Mouse (Mus musculus) G1E-ER4 (cell line): Measurements from ENCODE around the gene Klf7. TPM values are rescaled to one million over a fixed set of nuclear protein-coding genes. Genes with fewer than 3 reads are reported as not detected.

Source experiments
- GATA1 ChIP-seq: IDR thresholded peaks from one replicate; pipeline ENCODE4 v1.8.0; 2012; ENCODE audit warnings: low read length, inconsistent platforms
- polyA plus RNA-seq: library from polyadenylated mRNA; stranded (reverse); fragments of >175 nt; gene quantifications from 2 replicates; pipeline ENCODE4 v1.2.3, GENCODE M21; 2012

The Klf7 gene
- polyA plus RNA-seq, 1 experiment: not detected

DNA sequence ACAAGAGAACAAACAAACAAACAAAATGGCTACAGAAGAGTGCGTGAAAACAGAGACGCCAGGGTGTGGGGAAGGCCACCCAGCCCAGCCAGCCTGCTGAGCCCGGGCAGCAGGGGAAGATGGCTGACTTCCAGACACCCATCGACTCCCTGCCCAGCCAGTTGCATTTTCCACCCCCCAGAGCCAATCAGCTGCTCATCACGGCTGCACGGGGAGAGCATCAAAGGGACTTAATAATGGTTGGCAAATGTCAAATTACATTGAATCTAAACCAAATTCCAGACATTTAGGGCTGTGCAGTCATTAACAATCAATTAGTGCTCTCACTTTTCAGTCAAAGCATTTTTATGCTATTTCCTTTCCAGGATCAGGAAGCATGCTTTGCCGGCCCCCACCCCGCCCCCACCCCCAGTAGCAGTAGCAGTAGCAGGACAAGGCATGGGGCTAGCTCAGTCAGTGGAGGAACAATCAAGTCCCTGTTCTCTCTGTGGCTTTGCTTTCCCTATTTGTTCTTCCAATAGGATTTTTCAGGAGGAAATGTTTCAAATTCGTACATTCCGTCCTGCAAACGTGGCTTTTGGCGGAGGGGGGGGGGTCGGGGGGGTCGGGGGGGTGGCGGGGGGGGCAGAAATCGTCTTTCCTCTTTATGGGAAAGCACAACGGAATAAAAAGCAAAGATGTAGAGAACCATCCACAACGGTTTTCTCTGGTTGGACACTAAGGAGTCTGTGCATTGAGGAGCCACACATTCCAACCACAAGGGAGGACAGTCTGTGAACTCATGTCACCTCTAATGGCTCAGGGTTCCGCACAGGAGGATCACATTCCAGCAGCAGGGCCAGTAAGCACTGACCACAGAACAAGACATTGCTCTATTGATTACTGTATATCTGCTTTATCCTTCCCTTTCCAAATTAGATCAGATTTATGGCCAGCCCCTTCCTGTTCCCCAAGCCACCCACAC is 101.1 kb downstream of the Klf7 start:
- TF ChIP-seq GATA1: no peak

DNA sequence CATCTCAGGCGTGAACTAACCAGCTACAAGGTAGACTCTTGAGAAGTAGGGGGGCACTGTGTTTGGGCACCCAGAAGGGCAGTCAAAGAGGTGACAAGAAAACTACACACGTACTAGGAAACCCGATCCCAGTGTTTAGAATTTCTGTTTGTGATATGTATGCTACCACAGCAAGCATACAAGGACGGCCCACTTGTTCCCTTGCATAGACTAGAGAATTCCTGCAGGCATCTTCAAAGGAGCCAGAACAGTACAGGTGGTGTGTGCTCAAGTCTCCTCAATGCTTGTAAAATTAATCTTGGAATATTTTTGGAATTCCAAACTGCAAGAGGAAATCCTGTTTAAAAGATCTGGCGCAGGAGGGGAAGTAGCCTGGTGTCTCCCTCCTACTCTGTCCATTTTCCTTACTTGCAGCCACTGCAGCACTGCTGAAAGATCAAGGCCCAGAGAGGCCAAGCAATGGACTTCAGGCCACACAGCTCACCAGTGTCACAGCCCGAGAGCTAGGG is 102.9 kb downstream of the Klf7 start:
- no peak for TF ChIP-seq GATA1

DNA sequence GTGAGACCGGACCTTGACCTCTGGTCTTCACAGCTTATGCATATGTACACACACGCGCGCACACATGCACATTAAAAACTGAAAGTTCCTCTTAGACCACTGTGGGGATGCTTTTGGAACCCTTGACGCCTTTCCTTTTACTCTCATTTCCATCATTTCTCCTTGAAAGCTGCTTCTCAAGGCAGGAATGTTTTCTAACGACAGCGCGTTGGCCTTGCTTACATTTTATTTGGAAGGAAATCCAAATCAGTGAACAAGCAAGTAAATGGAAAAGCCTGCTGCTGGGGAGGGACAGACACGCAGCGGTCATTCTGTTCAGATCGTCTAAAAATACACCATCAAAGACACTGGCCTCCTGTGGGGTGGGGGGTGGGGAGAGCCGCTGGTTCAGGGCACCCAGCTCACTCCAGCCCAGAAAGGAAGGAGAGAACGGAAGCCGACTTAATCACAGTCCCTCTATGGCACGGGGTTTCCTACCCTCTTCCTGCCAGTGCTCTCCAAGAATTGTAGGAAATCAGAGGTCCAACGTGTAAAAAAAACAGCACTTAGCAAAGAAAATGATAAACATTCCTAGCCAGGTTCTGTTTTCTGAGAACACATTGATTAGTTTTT is 103.5 kb downstream of the Klf7 start:
- no peak for TF ChIP-seq GATA1

DNA sequence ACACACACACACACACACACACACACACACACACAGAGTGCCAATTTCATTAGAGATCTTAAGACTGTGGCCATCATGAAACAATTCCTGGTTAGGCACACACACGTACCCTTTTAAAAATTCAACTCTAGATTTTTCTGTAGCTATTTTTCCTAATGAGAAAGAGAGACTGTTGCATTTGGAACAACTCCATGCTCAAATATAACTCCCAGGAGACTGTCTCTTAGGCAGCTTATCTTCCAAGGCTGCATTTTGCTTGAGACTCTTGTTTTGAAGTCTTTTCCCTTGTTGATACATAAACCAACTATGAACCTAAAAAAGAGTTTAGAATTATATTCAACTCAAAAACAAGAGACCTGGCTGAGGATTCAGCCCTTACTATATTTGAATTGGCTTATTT is 108.0 kb downstream of the Klf7 start:
- TF ChIP-seq GATA1: no peak

DNA sequence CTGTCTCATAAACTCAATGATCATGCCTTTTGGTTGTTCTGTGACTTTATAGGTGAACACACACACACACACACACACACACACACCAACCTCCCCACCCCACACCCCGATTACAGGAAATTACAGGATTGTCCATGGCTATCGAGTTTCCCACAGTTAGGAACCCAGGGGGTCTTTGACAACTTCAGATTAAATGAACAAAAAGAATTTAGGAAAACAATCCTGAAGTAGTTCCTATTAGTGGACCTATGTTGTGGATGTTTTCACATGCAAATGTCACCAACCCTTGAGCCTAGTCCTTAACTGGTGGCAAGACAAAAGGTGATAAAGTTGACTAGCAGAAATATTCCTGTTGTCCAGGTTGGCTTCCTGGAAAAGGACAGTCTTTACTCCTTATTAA is 113.1 kb downstream of the Klf7 start:
- TF ChIP-seq GATA1: no peak

DNA sequence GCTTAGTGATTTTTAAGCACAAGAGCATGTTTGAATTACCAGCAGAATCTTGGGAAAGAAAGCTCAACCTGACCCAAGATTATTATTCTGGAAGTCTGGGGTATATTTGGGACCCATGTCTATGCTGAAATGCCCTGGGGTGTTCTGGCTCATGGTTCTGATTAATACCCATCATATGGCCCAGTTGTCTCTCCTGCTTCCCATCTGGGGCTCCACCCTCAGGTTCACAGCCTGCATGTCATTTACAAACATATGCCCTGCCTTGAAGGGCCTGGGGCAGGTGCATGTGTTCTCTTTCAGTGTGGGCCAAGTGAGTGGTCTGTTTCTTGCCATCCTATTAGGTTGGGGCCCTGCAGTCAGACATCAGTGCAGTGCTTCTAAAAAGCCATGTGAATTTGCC is 114.1 kb downstream of the Klf7 start:
- no peak for TF ChIP-seq GATA1

DNA sequence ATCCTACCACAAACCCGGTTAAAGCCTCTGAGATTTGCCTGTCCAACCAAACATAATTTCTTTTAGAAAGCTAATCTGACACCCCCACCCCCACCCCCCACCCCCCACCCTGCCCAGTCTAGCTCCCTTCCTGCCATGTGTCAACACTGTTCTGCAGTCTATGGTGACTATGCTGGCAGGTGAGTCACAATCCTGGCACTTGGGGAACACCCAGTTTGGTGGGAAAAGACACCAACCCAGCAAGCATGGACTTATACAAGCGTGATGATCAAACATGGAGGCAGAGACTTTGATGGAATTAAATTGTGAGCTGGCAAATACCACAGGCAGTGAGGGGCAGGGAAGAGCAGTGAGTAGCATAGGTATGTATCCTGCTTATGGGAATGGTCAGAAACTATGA is 116.9 kb downstream of the Klf7 start:
- TF ChIP-seq GATA1: no peak

DNA sequence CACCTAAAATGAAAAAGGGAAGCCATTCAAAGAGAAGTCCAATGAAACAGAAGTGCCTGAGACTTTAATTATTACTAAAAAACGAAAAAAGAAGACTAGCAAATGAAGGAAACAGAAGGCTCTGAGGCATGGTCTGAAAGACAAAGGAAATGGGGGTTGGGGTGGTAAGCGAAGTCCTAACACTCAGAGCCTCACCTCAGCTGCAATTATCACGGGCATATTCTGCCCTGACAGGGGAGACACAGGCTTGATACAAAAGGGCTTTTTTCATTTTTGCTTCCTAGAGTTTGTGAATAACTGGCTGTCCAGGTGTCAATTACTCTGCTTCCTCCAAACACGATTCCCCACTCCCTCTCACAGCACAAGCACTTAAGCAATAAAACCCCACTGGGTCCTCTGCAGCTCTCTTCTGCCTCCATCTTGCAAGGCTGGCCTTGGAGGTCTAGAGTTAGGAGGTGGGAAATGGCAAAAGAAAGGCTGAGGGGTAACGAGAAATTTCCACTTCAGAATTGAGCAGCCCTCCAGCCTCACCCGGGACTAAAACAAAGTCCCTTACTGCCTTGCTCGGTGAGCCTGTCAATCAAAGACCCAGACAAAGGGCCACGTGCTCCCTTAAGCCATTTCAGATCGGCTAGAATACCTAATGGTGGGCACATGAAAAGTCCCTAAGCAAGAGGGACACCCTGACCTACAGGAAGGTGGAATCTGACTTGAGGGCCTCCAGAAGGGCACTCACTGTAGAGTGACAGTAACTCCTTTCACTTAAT is 118.4 kb downstream of the Klf7 start:
- TF ChIP-seq GATA1: no peak

DNA sequence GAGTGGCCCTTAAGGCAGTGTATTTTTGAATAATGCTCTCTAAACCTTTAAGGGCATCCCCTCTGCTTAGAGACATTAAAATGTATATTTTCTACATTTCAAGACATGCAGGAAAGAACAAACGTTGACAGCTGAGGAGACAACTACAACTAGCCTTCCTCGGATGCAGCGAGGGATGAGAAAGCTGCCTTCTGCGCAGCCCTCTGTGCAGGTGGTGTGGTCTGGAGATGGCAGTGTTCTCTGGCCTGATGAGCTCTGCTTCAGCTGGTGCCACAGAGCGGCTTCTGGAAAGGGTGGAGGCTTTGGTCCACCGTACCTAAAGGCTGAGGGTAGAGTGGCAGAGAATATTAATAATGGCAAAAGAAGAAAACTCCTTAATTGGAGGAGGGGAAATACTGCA is 120.0 kb downstream of the Klf7 start:
- no peak for TF ChIP-seq GATA1

DNA sequence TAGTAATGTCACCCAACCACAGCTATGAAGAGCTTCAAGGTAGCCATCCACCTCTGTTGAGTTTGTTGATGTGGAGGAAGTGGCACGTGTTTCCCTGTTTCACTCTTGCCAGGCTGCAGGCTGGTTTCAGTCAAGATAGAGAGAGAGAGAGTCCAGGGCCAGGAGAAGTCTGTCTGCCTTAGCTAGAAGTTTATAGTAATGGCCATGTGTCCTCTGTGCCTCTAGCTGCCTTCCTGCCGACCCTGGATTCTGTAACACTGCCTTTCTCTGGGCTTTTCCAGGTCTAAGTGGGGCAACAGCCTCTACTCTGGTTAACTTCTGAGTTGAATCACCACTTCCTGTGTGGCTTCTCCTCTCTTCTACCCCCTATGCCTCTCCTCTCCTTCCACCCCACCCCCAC is 121.5 kb downstream of the Klf7 start:
- no peak for TF ChIP-seq GATA1

DNA sequence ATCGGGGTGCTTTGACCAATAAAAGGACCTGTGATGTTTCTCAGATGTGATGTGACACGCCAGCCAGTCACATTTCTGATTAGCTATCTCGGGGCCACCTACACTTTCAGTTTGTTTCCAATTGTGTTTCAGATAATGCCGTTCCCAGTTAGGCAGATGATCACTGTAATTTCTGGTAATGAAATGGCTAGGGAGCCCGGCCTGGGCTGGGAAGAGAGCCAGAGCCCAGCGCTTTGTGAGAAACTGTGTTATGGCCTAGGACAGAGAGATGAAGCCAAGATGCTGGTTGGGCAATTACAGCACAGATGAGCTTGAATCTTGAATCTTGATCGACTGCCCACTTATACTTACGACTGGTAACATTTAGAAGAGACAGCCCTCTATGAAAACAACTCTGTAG is 122.6 kb downstream of the Klf7 start:
- no peak for TF ChIP-seq GATA1

DNA sequence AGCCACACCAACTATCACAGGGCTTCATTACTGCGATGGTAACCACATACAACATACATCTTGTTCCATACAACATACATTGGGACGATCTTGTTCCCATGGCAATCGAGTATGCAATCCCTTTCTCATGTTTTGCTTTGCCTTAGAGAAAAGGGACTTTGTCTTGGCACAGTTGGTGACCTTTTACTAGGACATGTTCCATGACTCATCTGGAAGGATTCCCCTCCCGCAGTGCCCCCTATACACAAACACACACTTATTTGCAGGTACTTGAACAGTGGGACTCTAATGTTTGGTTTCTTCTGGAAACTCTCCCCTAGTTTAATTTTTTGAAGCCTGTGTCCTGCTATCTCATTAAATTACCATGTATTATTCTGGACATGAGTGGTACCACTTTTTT is 123.2 kb downstream of the Klf7 start:
- TF ChIP-seq GATA1: no peak

DNA sequence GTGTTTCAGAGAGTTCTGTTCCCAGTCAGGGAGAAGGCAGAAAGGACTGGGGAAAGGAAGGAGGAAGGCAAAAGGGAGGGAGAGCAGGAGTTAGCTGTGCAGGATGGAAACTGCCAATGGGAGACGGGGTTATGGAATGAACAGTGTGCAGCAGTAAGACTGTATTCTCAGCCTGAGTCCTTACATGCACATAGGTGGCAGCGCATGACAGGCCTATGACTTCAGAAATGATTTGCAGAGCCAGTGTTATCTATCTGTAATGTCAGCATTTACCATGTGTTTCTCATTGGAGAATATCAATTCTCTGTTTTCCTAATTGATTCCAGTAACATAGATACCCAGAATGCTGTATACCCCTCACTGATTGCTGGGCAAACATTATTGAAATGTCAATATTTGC is 123.9 kb downstream of the Klf7 start:
- TF ChIP-seq GATA1: no peak

DNA sequence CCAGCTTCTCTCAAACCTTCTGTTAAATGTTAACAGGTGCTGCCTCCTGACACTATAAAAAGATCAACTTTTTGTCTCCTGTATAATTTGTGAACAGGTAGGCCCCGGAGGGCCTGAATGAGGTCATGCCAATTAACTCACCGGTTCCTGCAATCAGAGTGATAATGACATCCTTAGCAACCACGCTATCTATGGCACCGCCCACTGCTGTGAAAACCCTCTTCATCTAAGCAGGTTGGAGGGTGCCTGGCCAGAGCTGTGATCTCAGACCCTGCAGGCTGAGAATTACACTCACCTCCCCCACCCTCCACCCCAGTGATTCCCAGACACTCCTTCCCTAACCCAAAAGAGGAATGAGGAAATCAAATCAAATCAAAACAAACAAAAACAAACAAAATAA is 126.3 kb downstream of the Klf7 start:
- TF ChIP-seq GATA1: no peak

DNA sequence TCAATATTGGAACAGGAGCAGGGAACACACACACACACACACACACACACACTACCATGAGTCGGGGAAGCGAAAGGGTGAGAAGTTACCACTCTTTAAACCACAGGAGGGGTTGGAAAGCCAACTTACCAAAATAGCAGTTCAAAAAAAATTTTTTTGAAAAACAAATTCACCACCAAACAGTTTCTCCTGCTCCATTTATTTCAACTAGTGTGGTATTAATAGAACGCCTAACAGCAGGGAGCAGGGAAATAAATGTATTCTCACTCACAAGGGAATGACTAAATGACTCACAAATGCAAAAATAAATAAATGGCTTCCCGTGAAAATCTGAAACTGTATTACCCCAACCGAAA is 127.0 kb downstream of the Klf7 start:
- TF ChIP-seq GATA1: no peak
